Mouse (Mus musculus): ENCODE measurements at regions not wholly inside any gene's neighbourhood (a gene's known extent, or its start where the extent isn't known, plus 50 kb on each side); places are given as distances from the start of the nearest gene placed in this dataset.

GRCm38 (mm10) chr3:123754011-123754610 is 63.5 kb upstream of the Ndst3 start:
- DNase-seq (ENCODE audit: extremely low spot score in 1 of 2, low spot score in 1 of 2): no peak

DNA sequence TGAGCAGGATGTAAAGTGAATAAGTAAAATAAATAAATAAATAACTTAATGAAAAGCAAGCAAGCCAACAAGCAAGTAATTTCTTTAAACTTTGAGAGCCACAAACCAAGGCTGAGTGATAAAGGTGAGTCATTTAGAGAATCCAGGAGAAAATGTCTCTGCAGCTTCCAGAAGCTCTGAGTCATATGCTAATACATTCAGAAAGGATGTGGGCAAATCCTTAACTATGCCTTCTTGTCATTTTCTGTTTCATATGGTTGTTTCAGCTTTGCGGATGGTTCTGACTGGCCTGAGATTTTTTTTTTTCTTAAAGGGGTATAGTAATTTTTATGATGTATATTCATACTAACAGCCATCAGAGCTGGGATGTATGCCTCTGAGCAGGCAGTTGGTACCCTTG is 64.3 kb upstream of the Ndst3 start:
- no peak for DNase-seq (ENCODE audit: extremely low spot score in 1 of 2, low spot score in 1 of 2)

DNA sequence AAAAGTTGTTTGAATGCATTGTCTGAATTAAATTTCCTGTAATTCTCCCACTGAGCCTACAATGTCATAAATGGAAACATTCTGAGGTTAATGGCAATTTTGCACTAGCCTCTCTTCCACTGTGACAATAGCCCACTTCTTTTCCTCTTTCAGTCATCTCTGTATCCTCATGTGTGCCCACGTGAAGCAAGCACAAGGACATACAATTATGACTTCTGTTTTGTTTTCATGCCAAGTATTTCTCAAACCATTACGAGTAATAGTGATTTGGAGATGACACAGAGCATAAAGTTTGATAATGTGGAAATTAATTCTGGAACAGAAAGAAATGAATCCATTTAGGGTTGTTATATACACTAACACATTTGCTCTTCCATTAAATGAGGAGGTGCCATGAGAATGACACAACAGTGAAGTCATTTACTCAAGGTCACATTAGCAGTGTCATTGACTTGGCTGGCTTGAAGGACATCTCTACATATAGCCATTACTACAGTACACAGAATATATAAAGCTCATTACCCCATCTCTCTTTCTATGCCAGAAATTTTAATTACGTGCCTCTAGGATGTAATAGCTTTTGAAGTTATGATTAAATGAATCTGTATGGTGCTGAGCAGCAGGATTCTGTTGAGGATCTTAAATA is 75.4 kb upstream of the Ndst3 start:
- DNase-seq (ENCODE audit: extremely low spot score in 1 of 2, low spot score in 1 of 2): no peak

GRCm38 (mm10) chr3:123766557-123766913 is 75.9 kb upstream of the Ndst3 start:
- no peak for DNase-seq (ENCODE audit: extremely low spot score in 1 of 2, low spot score in 1 of 2)

DNA sequence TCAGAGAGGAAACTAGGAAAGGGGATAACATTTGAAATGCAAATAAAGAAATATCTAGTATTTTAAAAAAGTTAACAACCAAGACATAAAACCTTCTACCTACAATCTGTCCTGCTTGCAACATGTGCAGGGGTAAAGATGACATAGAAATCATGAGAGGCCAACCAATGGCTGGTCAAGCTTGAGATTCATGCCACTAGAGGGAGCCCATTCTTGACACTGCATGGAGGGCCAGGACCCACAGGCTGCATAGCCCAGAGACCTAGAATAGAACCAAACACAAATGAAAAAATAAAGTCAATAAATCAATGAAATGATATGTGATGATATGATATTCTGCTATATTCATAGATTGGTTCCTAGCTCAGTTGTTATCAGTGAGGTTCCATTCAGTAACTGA is 89.9 kb upstream of the Ndst3 start:
- no peak for DNase-seq (ENCODE audit: extremely low spot score in 1 of 2, low spot score in 1 of 2)

- DNase-seq (ENCODE audit: extremely low spot score in 1 of 2, low spot score in 1 of 2): no peak
These were observed 90.9 kb upstream of the Ndst3 start for GRCm38 (mm10) chr3:123781581-123781980.

DNA sequence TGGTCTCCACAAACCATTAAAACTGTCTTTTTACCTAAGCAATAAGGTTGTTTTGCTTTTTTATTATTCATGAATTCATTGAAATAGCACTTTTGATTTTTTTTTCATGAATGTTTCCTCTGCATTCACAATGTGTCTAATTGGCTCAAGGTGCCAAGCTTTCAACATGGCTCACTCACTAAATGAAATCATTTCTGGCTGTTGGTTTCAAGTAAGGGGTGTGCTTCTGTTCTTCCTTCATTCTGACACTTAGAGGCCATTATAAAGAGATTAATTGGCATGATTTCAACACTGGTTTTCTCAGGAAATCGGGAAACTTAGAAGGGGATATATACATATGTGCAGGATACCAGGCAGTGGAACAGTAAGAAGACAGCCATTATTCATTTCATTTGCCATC is 93.5 kb upstream of the Ndst3 start:
- no peak for DNase-seq (ENCODE audit: extremely low spot score in 1 of 2, low spot score in 1 of 2)

GRCm38 (mm10) chr3:123794011-123794410 is 103.4 kb upstream of the Ndst3 start:
- DNase-seq (ENCODE audit: extremely low spot score in 1 of 2, low spot score in 1 of 2): no peak

DNA sequence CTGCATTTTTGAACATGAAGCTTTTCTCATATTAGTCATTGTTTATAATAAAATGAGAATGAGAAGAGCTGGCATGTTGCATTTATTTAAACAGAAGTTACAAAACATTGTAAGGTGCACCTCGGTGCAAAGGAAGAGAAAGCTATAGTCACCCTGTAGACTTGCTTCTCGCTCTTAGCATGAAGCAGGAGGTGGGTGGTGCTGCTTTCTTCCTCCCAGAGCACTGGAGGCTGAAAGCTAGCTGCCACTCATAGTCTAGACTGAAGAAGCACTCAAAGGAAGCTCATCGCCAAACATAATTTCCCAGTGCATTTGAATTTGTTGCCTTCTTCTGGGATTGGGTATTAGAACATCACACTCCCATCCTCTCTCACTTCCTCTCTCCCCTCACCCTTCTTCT is 114.7 kb upstream of the Ndst3 start:
- DNase-seq (ENCODE audit: extremely low spot score in 1 of 2, low spot score in 1 of 2): no peak

- DNase-seq (ENCODE audit: extremely low spot score in 1 of 2, low spot score in 1 of 2): no peak
These were observed 115.4 kb upstream of the Ndst3 start for GRCm38 (mm10) chr3:123806050-123806449.

DNA sequence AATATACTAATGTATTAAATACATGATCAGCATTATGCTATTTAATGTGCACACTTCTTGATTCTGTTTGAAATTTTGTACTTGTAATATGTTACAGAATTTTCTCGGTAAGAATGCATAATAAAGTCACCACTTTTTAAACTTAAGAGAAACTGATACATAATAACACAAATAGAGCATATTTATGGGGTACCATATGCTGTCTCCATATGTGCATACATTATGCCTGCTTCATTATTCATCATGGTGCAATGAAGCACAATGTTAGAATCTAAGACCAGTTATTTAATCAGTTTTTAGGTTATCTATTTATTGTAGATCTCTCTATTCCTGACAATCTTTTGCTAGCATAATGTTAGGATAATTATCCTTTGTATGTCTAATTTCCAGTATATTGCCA is 115.9 kb upstream of the Ndst3 start:
- no peak for DNase-seq (ENCODE audit: extremely low spot score in 1 of 2, low spot score in 1 of 2)

- DNase-seq (ENCODE audit: extremely low spot score in 1 of 2, low spot score in 1 of 2): no peak
These were observed 119.6 kb upstream of the Ndst3 start for GRCm38 (mm10) chr3:123810018-123810942.

GRCm38 (mm10) chr3:123810943-123811499 is 120.4 kb upstream of the Ndst3 start:
- no peak for DNase-seq (ENCODE audit: extremely low spot score in 1 of 2, low spot score in 1 of 2)

DNA sequence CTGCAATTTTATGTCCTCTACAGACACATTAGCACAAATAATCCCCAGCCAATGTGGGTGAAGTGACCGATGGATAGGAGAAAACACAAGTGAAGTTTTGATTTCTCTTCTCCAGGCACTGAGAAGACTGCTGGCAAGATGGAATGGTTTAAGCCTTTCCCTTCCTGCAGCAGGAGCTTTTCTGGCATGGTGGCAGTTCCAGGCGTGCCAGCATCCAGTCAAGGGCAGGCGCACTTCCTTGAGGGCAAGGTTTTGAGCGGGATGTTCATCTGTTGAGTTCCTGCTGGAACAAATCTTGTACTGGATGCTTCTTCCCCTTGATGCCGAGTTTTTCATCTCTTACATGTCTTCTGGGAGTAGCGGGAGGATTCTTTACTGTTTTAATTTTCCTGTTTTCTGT is 138.1 kb upstream of the Ndst3 start:
- no peak for DNase-seq (ENCODE audit: extremely low spot score in 1 of 2, low spot score in 1 of 2)

DNA sequence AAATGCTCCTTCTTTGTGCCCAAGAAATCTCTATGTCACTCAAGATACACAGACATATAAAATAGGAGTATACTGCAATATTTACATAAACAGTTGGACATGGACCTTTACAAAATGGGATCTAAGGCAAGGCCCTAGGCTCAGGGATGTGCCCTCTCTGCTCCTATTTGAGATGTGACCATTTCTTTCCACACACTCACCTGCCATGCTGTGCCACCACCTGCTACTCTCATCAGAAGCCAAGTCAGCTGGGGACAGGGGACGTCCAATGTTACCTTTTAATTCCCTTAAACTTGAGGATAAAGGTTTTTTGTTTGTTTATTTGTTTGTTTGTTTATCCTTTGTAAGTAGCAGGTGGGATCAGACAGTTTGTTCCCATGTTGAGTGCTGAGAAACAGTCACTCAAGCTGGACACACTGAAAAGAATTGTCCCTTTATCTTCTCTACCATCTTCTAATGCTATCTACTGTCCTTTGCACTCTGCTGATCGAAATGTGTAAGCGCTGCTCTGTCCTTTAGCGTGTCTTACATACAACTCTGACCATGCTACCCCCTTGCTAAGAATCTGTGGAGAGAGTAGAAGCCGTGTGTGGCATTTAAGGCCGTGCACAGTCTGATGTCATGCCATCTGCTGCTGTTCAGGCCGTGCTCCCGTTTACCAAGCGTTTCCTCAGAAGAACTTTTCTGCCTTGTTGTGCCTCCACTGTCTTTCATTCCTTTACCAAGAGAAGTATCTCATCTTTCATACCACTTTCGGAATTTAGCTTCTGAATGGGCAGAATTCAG is 147.9 kb upstream of the Ndst3 start:
- no peak for DNase-seq (ENCODE audit: extremely low spot score in 1 of 2, low spot score in 1 of 2)

- DNase-seq (ENCODE audit: extremely low spot score in 1 of 2, low spot score in 1 of 2): no peak
These were observed 155.9 kb upstream of the Ndst3 start for GRCm38 (mm10) chr3:123846554-123846953.

GRCm38 (mm10) chr3:123848663-123849062 is 158.0 kb upstream of the Ndst3 start:
- DNase-seq (ENCODE audit: extremely low spot score in 1 of 2, low spot score in 1 of 2): no peak

DNA sequence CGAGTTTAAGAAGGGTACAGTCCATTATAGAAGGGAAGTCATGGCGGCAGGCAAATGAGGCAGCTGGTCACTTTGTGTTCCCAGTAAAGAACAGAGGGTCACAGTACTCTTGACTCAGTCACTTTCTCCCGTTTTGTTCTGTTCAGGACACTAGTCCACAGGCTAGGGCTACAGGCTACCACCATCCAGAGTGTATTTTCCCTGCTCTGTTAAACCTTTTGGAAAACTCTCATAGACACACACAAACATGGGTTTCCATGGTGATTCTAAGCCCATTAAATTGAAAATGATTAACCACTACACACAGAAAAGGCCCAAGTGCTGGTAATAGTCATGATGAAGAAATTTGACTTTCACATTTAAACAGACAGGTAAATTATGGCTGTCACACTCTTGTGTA is 162.2 kb upstream of the Ndst3 start:
- DNase-seq (ENCODE audit: extremely low spot score in 1 of 2, low spot score in 1 of 2): no peak

DNA sequence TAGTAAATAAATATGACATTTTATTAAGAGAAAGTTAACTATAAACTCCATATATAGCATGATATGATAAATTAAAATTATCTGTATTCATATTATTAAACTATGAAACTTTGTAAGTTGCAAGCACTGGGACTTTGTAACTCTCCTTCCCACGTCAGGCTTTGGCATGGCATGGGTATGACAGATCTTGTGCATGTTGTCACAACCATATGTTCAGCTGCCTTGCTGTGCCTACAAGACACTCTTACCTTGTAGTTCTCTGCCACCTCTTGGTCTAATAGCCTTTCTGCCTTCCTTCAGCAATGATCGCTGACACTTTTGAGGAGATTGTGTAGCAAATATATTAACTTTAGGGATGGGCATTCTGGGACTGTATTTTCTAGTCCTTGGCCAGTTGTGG is 183.1 kb upstream of the Ndst3 start:
- DNase-seq (ENCODE audit: extremely low spot score in 1 of 2, low spot score in 1 of 2): no peak

- DNase-seq (ENCODE audit: extremely low spot score in 1 of 2, low spot score in 1 of 2): no peak
These were observed 203.0 kb upstream of the Ndst3 start for GRCm38 (mm10) chr3:123893691-123894090.

Data from layer of hippocampus, postnatal 25 days (tissue).